Mouse (Mus musculus) stomach, embryonic 16.5 days (tissue): ENCODE results near the gene Ptpn3. TPM values are rescaled to one million over a fixed set of nuclear protein-coding genes. Genes with fewer than 3 reads are reported as not detected.

Experiments used
- ATAC-seq: fragments of 200-750 bp; cut with Nextera tagmentation; 2 replicates; pipeline ENCODE4 v1.8.0; 2017; ENCODE audit warnings: moderate number of reproducible peaks, moderate TSS enrichment; ENCODE audit not compliant: insufficient read depth, low FRiP score
- H3K27ac ChIP-seq: fragments of 300-500 bp; sonication (generic); 2 replicates; pipeline ENCODE4 v1.5.1; 2014; ENCODE audit warnings: low read length
- H3K27me3 ChIP-seq: fragments of 300-500 bp; sonication (generic); 2 replicates; pipeline ENCODE4 v1.6.1; 2014; ENCODE audit warnings: low read length, control low read depth, mixed read lengths; ENCODE audit not compliant: control insufficient read depth, insufficient read depth
- H3K36me3 ChIP-seq: fragments of 300-500 bp; sonication (generic); 2 replicates; pipeline ENCODE4 v1.6.1; 2014; ENCODE audit warnings: low read length; ENCODE audit not compliant: control insufficient read depth, insufficient read depth
- H3K4me1 ChIP-seq: fragments of 300-500 bp; sonication (generic); 2 replicates; pipeline ENCODE4 v1.6.1; 2014; ENCODE audit warnings: low read length, control low read depth, mixed read lengths; ENCODE audit not compliant: control insufficient read depth, insufficient read depth
- H3K4me2 ChIP-seq: fragments of 300-500 bp; sonication (generic); 2 replicates; pipeline ENCODE4 v1.6.1; 2014; ENCODE audit warnings: low read depth, low read length, mixed read lengths
- H3K4me3 ChIP-seq: fragments of 300-500 bp; sonication (generic); replicated peaks from 2 replicates; pipeline ENCODE4 v1.5.1; 2014; ENCODE audit warnings: mild to moderate bottlenecking, low read length
- H3K9ac ChIP-seq: fragments of 300-500 bp; sonication (generic); 2 replicates; pipeline ENCODE4 v1.6.1; 2014; ENCODE audit warnings: low read length
- H3K9me3 ChIP-seq: fragments of 300-500 bp; sonication (generic); replicated peaks from 2 replicates; pipeline ENCODE4 v1.6.1; 2016; ENCODE audit warnings: low read length, control low read depth; ENCODE audit not compliant: control insufficient read depth
- WGBS: fragments of 180-500 bp; shearing (Covaris S2); extraction: QIAGEN DNeasy Blood & Tissue Kit; methylation state at CpG from one replicate; pipeline ENCODE4 v1.1.7; 2014; 5-methylcytosine and 5-hydroxymethylcytosine counted together
- polyA plus RNA-seq: library from polyadenylated mRNA; unstranded; fragments of >200 nt; fragmentation: Nextera tagmentation; extraction: Ambion mirVana; gene quantifications from 2 replicates; pipeline ENCODE4 v1.2.1, GENCODE M21; 2015

Ptpn3 gene
- polyA plus RNA-seq, 1 experiment from 2014 or later, result 7.1 TPM

DNA sequence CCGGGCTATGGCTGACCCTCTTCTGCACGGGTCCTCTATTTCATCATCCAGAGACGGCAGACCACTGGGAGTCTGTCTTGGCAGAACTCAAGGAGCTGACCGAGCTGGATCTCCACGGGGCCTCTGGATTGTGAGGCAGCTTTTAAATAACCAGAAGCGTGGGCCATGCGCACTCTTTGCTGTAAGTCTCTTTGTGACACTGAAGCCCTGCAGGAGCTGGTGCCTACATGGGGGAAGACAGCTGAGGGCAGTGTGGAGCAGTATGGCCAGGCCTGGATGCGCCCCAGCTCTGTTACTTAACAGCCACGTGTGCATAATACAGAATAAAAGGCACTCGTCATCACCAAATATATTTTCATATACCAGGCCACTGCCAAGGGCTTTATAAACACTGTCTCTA is 60.7 kb downstream of the Ptpn3 start:
- no peak overlapping the region for H3K4me2 ChIP-seq
- H3K27ac ChIP-seq, result no peak overlapping the region
- no peaks in the 10 kb centered on the region; the same call in 1 of the 2 replicates for H3K36me3 ChIP-seq
- H3K27me3 ChIP-seq, result no peaks in the 10 kb centered on the region
- ATAC-seq, result no peak
- 76% methylated on average over 10 of the region's 10 CpGs for WGBS
- no peaks in the 10 kb centered on the region for H3K9me3 ChIP-seq
- no peak overlapping the region for H3K4me3 ChIP-seq
- no peak overlapping the region for H3K9ac ChIP-seq
- 0 out of 2 replicates have a peak, but pooled peaks cover 3% of the 10 kb centered on the region for H3K4me1 ChIP-seq

DNA sequence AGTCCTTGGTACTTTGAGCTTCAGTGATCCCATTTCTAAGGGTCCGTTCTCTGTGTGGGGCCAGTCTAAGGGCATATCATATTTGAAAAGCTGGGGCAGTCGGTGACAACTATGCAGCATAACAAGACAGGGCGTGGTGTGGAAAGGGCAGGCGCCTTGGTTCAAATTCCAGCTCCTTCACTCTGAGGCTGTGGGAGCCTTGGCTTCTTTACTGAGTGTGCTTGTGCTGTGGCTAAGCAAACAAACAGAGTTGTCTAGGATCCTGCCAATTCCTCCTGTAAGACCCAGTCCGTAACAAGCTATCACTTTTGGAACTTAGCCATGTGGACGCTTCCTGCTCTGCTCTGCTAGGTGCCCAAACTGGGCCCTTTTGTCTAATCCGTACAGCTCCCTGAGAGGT is 61.5 kb downstream of the Ptpn3 start:
- 0 out of 2 replicates have a peak, but pooled peaks cover 3% of the 10 kb centered on the region for H3K4me1 ChIP-seq
- peak overlapping the region; percentile 21; the same call in 1 of the 2 replicates for H3K27ac ChIP-seq
- no peaks in the 10 kb centered on the region for H3K9me3 ChIP-seq
- H3K4me3 ChIP-seq, result no peak overlapping the region
- H3K4me2 ChIP-seq, result no peak overlapping the region
- 52% methylated on average over 7 of the region's 7 CpGs for WGBS
- peak; percentile 76 for ATAC-seq
- H3K36me3 ChIP-seq, result no peaks in the 10 kb centered on the region; the same call in 1 of the 2 replicates
- H3K9ac ChIP-seq, result no peak overlapping the region
- H3K27me3 ChIP-seq, result no peaks in the 10 kb centered on the region

DNA sequence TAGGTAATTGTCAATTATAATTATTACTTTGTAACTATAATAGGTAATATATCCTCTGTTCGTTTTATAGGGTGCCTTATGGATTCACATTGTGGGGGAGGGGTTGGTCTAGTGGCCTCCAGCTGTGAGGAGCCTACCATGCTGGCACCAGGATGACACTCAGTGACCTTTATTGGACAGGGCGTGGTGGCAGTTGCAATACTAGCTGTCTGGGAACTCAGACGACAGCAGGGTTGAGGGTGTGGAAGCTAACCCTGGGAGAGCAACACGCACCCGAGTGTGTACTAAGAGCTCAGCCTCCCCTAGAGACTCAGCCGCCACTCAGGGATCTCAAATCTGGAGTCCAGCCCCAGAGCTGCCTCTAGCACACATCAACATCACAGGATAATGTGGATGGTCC is 62.5 kb downstream of the Ptpn3 start:
- no peak for ATAC-seq
- no peaks in the 10 kb centered on the region; the same call in 1 of the 2 replicates for H3K36me3 ChIP-seq

GRCm38 (mm10) chr4:57238118-57238517 is 63.5 kb downstream of the Ptpn3 start:
- no peak overlapping the region for H3K4me2 ChIP-seq
- WGBS, result 78% methylated on average over 7 of the region's 7 CpGs

More for the DNA sequence above, 62.5 kb downstream of the Ptpn3 start:
- 68% methylated on average over 6 of the region's 6 CpGs for WGBS
- Histone ChIP-seq H3K9me3 (no peaks in the 10 kb centered on the region), H3K4me2 (no peak overlapping the region), H3K27ac (no peak overlapping the region), H3K4me3 (no peak overlapping the region), H3K9ac (no peak overlapping the region), H3K27me3 (no peaks in the 10 kb centered on the region), H3K4me1 (0 out of 2 replicates have a peak, but pooled peaks cover 3% of the 10 kb centered on the region)

DNA sequence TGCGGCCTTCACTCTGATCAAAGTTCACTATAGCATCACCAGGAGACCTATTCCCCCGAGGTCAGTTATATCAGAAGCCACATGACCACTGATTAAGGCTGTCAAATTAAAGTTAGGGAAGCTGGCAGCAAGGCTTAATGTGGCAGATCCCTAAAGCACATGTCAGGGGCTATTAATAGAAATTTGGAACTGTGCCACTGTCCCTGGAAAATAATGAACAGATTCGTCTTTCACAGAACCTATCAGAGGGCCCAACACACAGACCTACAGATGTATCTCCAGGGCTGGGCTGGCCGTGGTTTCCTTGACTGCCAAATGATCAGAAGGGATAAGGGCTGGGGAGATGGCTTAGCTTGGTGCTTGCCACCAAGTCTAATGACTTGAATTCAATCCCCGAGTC is 65.1 kb downstream of the Ptpn3 start:
- no peak for ATAC-seq
- Histone ChIP-seq H3K9ac (no peak overlapping the region), H3K9me3 (no peaks in the 10 kb centered on the region), H3K4me2 (no peak overlapping the region), H3K4me3 (no peak overlapping the region), H3K27ac (no peak overlapping the region), H3K36me3 (no peaks in the 10 kb centered on the region), H3K4me1 (0 out of 2 replicates have a peak, but pooled peaks cover 3% of the 10 kb centered on the region), H3K27me3 (no peaks in the 10 kb centered on the region)
- WGBS, result 65% methylated on average over 5 of the region's 5 CpGs

More at GRCm38 (mm10) chr4:57238118-57238517, 63.5 kb downstream of the Ptpn3 start:
- no peak overlapping the region for H3K9ac ChIP-seq
- no peaks in the 10 kb centered on the region for H3K27me3 ChIP-seq
- no peak overlapping the region for H3K4me3 ChIP-seq
- H3K27ac ChIP-seq, result no peak overlapping the region
- H3K9me3 ChIP-seq, result no peaks in the 10 kb centered on the region
- 0 out of 2 replicates have a peak, but pooled peaks cover 3% of the 10 kb centered on the region for H3K4me1 ChIP-seq
- ATAC-seq, result no peak
- no peaks in the 10 kb centered on the region; the same call in 1 of the 2 replicates for H3K36me3 ChIP-seq

GRCm38 (mm10) chr4:57235741-57236140 is 65.9 kb downstream of the Ptpn3 start:
- no peak for ATAC-seq
- H3K4me2 ChIP-seq, result no peak overlapping the region
- WGBS, result 82% methylated on average over 4 of the region's 4 CpGs
- no peak overlapping the region for H3K27ac ChIP-seq
- no peaks in the 10 kb centered on the region for H3K9me3 ChIP-seq
- H3K9ac ChIP-seq, result no peak overlapping the region
- H3K4me1 ChIP-seq, result 0 out of 2 replicates have a peak, but pooled peaks cover 3% of the 10 kb centered on the region
- no peak overlapping the region for H3K4me3 ChIP-seq
- H3K36me3 ChIP-seq, result no peaks in the 10 kb centered on the region
- no peaks in the 10 kb centered on the region for H3K27me3 ChIP-seq

DNA sequence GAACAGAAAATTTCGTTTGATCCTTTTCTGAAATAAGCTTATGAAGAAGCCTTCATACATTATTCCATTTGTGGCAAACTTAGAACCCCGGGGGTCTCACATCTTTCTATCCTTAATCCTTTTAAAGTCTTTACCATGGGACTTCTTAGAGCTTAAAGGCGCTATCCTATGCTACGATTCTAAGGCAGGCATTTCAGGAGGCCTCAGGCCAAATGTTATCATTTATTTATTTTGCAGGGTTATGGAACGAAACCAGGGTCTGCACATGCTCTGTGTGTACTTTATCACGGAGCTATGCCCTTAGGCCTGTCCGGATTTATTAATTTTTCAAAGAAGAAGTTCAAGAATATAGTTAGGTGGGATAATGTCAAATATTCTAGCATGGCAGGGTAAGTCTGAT is 67.3 kb downstream of the Ptpn3 start:
- 73% methylated on average over 7 of the region's 7 CpGs for WGBS
- H3K9me3 ChIP-seq, result no peaks in the 10 kb centered on the region
- no peaks in the 10 kb centered on the region for H3K27me3 ChIP-seq
- no peak overlapping the region for H3K9ac ChIP-seq
- H3K36me3 ChIP-seq, result no peaks in the 10 kb centered on the region
- no peak overlapping the region for H3K4me2 ChIP-seq
- no peak overlapping the region for H3K4me3 ChIP-seq
- peaks cover 6% of the 10 kb centered on the region; the same call in 1 of the 2 replicates for H3K4me1 ChIP-seq
- no peak overlapping the region for H3K27ac ChIP-seq
- ATAC-seq, result no peak

- Histone ChIP-seq H3K36me3 (no peaks in the 10 kb centered on the region), H3K27me3 (no peaks in the 10 kb centered on the region), H3K9me3 (no peaks in the 10 kb centered on the region), H3K9ac (no peak overlapping the region), H3K27ac (no peak overlapping the region), H3K4me1 (peaks cover 6% of the 10 kb centered on the region; the same call in 1 of the 2 replicates), H3K4me3 (no peak overlapping the region), H3K4me2 (no peak overlapping the region)
- ATAC-seq, result no peak
- WGBS, result 86% methylated on average over 8 of the region's 8 CpGs
Measured at GRCm38 (mm10) chr4:57232439-57232838, 69.2 kb downstream of the Ptpn3 start.

- H3K4me3 ChIP-seq, result no peak overlapping the region
- ATAC-seq, result no peak
- no peaks in the 10 kb centered on the region for H3K27me3 ChIP-seq
- no peak overlapping the region for H3K9ac ChIP-seq
- 67% methylated on average over 9 of the region's 9 CpGs for WGBS
- no peaks in the 10 kb centered on the region for H3K36me3 ChIP-seq
- H3K27ac ChIP-seq, result peak overlapping the region; percentile 68; the same call in 1 of the 2 replicates
- H3K4me2 ChIP-seq, result no peak overlapping the region
- H3K4me1 ChIP-seq, result peaks cover 6% of the 10 kb centered on the region; the same call in 1 of the 2 replicates
- H3K9me3 ChIP-seq, result no peaks in the 10 kb centered on the region
Measured at GRCm38 (mm10) chr4:57231323-57231722, 70.3 kb downstream of the Ptpn3 start.
